Mouse (Mus musculus): ENCODE results near the gene Acat1.

GRCm38 (mm10) chr9:53634796-53635195 is 24.6 kb upstream of the Acat1 start:
- TF ChIP-seq POLR2A (IDR thresholded peaks at IDR 0.05; ENCODE audit: insufficient read depth, low read depth, low read length): no peak
- TF ChIP-seq CTCF (IDR thresholded peaks at IDR 0.05): no peak

Measured in heart, adult 2 months (tissue).